Mouse (Mus musculus) MEL (cell line): ENCODE results near the gene Kcnj9.

ENCODE experiments used
- CHD2 ChIP-seq: IDR thresholded peaks from 2 replicates; pipeline ENCODE4 v1.6.1; 2011; ENCODE audit warnings: low read length, improper control_type of control experiment
- CTCF ChIP-seq, 3 experiments: IDR thresholded peaks in 2 of 3; conservative IDR thresholded peaks in 1 of 3; 2 replicates each; pipeline ENCODE4 v1.5.1; 2011 to 2012; ENCODE audit warnings: low read length in 3 of 3, low read depth in 2 of 3, mild to moderate bottlenecking in 2 of 3, improper control_type of control experiment in 1 of 3, inconsistent platforms in 1 of 3, mixed read lengths in 1 of 3, moderate library complexity in 1 of 3; ENCODE audit not compliant: control insufficient read depth in 1 of 3, insufficient read depth in 1 of 3, poor library complexity in 1 of 3, severe bottlenecking in 1 of 3
- EP300 ChIP-seq, 2 experiments: IDR thresholded peaks; 2 replicates each; pipeline ENCODE4 v1.6.1; 2011; ENCODE audit warnings: improper control_type of control experiment in 2 of 2, low read length in 2 of 2, low read depth in 1 of 2, mild to moderate bottlenecking in 1 of 2
- MXI1 ChIP-seq: IDR thresholded peaks from 2 replicates; pipeline ENCODE4 v1.6.1; 2011; ENCODE audit warnings: mild to moderate bottlenecking, low read depth, low read length, improper control_type of control experiment
- MYB ChIP-seq: IDR thresholded peaks from 2 replicates; pipeline ENCODE4 v1.6.1; 2011; ENCODE audit warnings: mild to moderate bottlenecking, low read depth, low read length, improper control_type of control experiment
- MYC ChIP-seq: IDR thresholded peaks from 2 replicates; pipeline ENCODE4 v1.6.1; 2011; ENCODE audit warnings: low read depth, mild to moderate bottlenecking, low read length, improper control_type of control experiment, moderate library complexity
- POLR2A ChIP-seq, 2 experiments: IDR thresholded peaks; 2 replicates each; pipeline ENCODE4 v1.6.1; 2011 to 2012; ENCODE audit warnings: low read length in 2 of 2, mild to moderate bottlenecking in 2 of 2, control low read depth in 1 of 2, improper control_type of control experiment in 1 of 2, low read depth in 1 of 2, moderate library complexity in 1 of 2; ENCODE audit not compliant: control insufficient read depth in 1 of 2, insufficient read depth in 1 of 2, poor library complexity in 1 of 2
- RCOR1 ChIP-seq: IDR thresholded peaks from 2 replicates; pipeline ENCODE4 v1.6.1; 2012; ENCODE audit warnings: low read depth, mild to moderate bottlenecking, inconsistent platforms, low read length, improper control_type of control experiment
- TCF12 ChIP-seq: IDR thresholded peaks from 2 replicates; pipeline ENCODE4 v1.6.1; 2014; ENCODE audit warnings: low read depth, mild to moderate bottlenecking, inconsistent platforms, low read length, improper control_type of control experiment, moderate library complexity
- USF2 ChIP-seq, 2 experiments: IDR thresholded peaks; 2 replicates each; pipeline ENCODE4 v1.6.1; 2011 to 2012; ENCODE audit warnings: improper control_type of control experiment in 2 of 2, low read length in 2 of 2, borderline replicate concordance in 1 of 2, inconsistent platforms in 1 of 2, low read depth in 1 of 2, mild to moderate bottlenecking in 1 of 2; ENCODE audit not compliant: insufficient read depth in 1 of 2
- ZKSCAN1 ChIP-seq: IDR thresholded peaks from 2 replicates; pipeline ENCODE4 v1.6.1; 2012; ENCODE audit warnings: low read depth, mild to moderate bottlenecking, inconsistent platforms, low read length, improper control_type of control experiment, moderate library complexity

DNA sequence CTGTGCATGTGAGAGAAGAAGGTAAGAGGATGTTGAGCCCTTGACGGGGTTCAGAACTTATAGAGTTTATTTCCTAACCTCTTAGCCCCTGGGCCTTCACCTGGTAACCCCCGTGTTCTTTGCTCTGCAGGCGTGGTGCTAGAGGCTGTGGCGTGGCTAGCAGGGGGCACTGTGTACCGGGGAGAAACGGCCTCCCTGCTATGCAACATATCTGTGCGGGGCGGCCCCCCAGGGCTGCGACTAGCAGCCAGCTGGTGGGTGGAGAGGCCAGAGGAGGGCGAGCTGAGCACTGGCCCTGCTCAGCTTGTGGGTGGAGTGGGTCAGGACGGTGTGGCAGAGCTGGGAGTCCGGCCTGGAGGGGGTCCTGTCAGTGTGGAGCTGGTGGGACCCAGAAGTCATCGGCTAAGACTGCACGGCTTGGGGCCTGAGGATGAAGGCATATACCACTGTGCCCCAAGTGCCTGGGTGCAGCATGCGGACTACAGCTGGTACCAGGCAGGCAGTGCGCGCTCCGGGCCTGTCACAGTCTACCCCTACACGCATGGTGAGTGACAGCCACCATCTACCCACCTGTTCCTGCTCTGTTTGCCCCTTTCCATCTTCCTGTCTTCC is 10.6 kb downstream of the Kcnj9 start:
- TF ChIP-seq POLR2A (IDR thresholded peaks at IDR 0.05; ENCODE audit: control insufficient read depth in 1 of 2, insufficient read depth in 1 of 2, low read depth in 1 of 2, low read length in 2 of 2, poor library complexity in 1 of 2) (no peak), MYB (no peak), CTCF (IDR thresholded peaks at IDR 0.05 in 2 of 3, conservative IDR thresholded peaks at IDR 0.05 in 1 of 3; ENCODE audit: control insufficient read depth in 1 of 3, insufficient read depth in 1 of 3, low read depth in 2 of 3, low read length in 3 of 3, poor library complexity in 1 of 3, severe bottlenecking in 1 of 3) (no peak), CHD2 (no peak), MYC (no peak), EP300 (IDR thresholded peaks at IDR 0.05; ENCODE audit: low read depth in 1 of 2, low read length in 2 of 2) (no peak), MXI1 (no peak), USF2 (IDR thresholded peaks at IDR 0.05; ENCODE audit: borderline replicate concordance in 1 of 2, insufficient read depth in 1 of 2, low read depth in 1 of 2, low read length in 2 of 2) (no peak), RCOR1 (no peak), TCF12 (no peak), ZKSCAN1 (no peak)
